Mouse (Mus musculus) bone marrow, adult 2 months (tissue): ENCODE measurements around the gene Hist1h1a. TPM values are rescaled to one million over a fixed set of nuclear protein-coding genes. Genes with fewer than 3 reads are reported as not detected.
A peak's percentile ranks its signal among the peaks of the same experiment; 100 is the strongest.

Experiments used
- H3K27ac ChIP-seq: fragments of 200-500 bp; 2 replicates; pipeline ENCODE4 v1.5.1; 2012; ENCODE audit warnings: low read depth, mild to moderate bottlenecking, control low read depth, inconsistent platforms, low read length; ENCODE audit not compliant: control insufficient read depth, poor library complexity, insufficient read depth
- H3K4me1 ChIP-seq: fragments of 200-500 bp; 2 replicates; pipeline ENCODE4 v1.6.1; 2011; ENCODE audit warnings: low read length; ENCODE audit not compliant: control insufficient read depth, insufficient read depth
- H3K4me3 ChIP-seq: fragments of 200-500 bp; replicated peaks from 2 replicates; pipeline ENCODE3; 2011; ENCODE audit warnings: mild to moderate bottlenecking, low read depth, low read length, control low read depth; ENCODE audit not compliant: control insufficient read depth
- CTCF ChIP-seq: fragments of 200-500 bp; IDR thresholded peaks from 2 replicates; pipeline ENCODE4 v1.5.1; 2011; ENCODE audit warnings: low read length, control low read depth; ENCODE audit not compliant: control insufficient read depth, insufficient read depth
- POLR2A ChIP-seq: fragments of 200-500 bp; IDR thresholded peaks from 2 replicates; pipeline ENCODE4 v1.6.1; 2011; ENCODE audit warnings: low read depth, mild to moderate bottlenecking, control low read depth, low read length, borderline replicate concordance; ENCODE audit not compliant: control insufficient read depth
- WGBS: fragments of 180-500 bp; shearing (Covaris S2); methylation state at CpG from one replicate; pipeline ENCODE4 v1.1.7; 2018; 5-methylcytosine and 5-hydroxymethylcytosine counted together
- polyA plus RNA-seq: library from polyadenylated mRNA; stranded (reverse); fragments of >200 nt; gene quantifications from 2 replicates; pipeline ENCODE4 v1.2.4, GENCODE M21; 2011; ENCODE audit warnings: low replicate concordance; ENCODE audit not compliant: missing spikeins, insufficient read depth, insufficient read length

The Hist1h1a gene
- polyA plus RNA-seq, 1 experiment: 38.3 TPM

DNA sequence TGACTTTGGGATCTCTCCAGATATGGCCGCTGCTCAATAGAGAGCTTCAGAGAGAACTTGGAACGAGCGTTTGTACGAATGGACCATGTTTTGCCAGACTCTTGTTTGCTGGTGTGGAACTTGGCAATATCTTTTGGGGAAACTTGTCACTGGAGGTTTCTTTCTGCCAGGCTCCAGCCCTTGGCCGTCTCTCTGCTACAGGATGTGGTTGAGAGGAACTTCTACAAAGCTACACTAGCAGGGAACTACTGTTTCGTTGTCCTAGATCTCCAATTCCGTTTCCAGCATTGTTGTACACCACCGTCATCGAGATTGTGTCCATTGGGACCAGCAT lies 34.3 kb upstream of the Hist1h1a start:
- Histone ChIP-seq H3K4me3 (no peak overlapping the region), H3K4me1 (peaks cover 6% of the 10 kb centered on the region; the same call in 1 of the 2 replicates), H3K27ac (peak overlapping the region; percentile 65)
- no peak for TF ChIP-seq CTCF
- TF ChIP-seq POLR2A: no peak
- 10% methylated on average over 9 of the region's 9 CpGs for WGBS

DNA sequence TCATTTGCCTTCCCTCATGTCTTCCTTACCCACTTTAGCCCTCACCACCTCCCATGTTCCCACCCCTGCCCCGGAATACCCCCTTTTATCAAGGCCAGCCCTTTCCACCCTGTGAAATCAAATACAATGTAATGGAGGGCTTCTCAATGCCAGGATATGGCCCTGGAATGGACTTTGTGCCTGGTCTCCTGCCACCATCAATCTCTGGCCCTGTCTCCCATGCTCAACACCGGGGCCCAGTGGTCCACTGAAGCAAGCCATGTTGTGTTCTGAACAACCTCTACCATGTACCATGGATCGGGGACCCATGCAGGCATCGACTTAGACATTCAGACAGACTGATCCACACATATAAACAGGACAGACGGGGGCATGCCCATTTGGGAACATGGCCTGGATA lies 33.8 kb upstream of the Hist1h1a start:
- 87% methylated on average over 5 of the region's 5 CpGs for WGBS
- H3K4me1 ChIP-seq: peaks cover 6% of the 10 kb centered on the region; the same call in 1 of the 2 replicates

DNA sequence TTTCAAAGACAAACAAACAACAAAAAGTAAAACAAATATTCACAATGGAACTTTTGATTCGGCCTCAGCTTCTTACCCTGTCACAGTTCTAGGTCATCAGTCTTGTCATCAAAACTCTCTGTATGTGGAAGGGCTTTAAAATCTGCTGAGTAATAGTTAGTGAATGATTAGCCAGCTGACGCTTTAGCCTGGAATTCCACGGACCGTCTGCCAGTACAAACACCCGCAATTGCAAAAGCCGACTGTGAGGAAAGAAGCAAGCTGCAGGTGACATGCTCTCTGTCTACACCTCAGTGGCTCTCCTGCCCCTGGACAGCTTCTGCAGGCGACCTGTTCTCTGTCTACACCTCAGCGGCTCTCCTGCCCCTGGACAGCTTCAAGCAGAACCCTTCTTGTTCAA lies 33.0 kb upstream of the Hist1h1a start:
- H3K4me3 ChIP-seq: no peak overlapping the region
- peaks cover 6% of the 10 kb centered on the region; the same call in 1 of the 2 replicates for H3K4me1 ChIP-seq
- WGBS: 56% methylated on average over 8 of the region's 8 CpGs
- TF ChIP-seq POLR2A: no peak
- TF ChIP-seq CTCF: no peak
- no peak overlapping the region for H3K27ac ChIP-seq

More for the DNA sequence above, 33.8 kb upstream of the Hist1h1a start:
- TF ChIP-seq CTCF: no peak
- no peak for TF ChIP-seq POLR2A
- H3K4me3 ChIP-seq: no peak overlapping the region
- H3K27ac ChIP-seq: no peak overlapping the region; the same call in 1 of the 2 replicates

DNA sequence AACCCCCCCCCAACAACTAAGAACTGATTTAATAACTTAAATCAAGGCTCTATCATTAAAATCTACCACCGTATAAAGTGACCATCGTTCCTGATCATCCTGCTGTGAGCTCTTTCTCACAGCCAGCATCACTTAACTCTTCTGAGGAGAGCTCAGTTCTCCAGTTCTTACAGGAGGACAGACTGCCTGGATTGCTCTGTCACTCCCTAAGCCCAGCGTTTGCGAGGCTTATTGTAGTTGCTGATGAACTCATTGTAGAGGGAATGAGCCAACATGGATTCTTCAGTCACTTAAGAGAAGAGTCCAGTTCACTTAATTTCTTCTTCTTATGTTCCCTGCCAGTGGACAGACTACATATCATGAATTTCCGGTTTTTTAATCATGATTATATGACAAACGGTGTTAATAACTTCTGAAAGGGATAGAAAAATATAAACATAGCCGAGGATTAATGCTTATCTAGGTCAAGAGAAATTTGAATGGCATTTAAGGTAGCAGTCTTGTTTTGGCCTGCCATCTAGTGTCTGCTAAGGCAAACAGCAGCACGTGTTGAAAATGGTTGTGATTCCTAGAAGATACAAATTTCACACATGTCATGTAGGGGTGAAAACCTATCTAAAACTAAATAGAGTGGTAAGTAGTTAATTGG lies 31.2 kb upstream of the Hist1h1a start:
- H3K27ac ChIP-seq: no peak overlapping the region
- TF ChIP-seq POLR2A (no peak), CTCF (peak; percentile 7; the same call in 1 of the 2 replicates)
- H3K4me3 ChIP-seq: no peak overlapping the region
- peaks cover 6% of the 10 kb centered on the region; the same call in 1 of the 2 replicates for H3K4me1 ChIP-seq
- 27% methylated on average over 8 of the region's 8 CpGs for WGBS

DNA sequence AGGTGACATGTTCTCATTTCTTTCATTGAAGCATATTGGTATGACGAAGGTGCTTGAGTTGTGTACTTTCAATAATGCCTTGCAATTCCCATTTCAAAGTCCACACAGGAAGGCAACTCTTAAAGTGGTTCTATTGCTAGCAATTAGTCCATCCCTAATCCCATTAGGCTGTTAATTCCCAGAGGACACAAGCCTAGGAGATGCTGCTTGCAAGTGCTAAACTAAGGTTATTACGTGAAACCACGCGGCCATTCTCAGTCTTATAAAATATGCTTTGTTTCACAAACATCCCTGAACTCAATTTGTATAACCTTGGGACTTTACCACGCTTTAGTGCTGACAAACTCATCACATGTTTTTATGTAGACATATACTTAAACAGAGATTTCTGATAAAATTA lies 26.4 kb upstream of the Hist1h1a start:
- no peak for TF ChIP-seq CTCF
- TF ChIP-seq POLR2A: no peak
- Histone ChIP-seq H3K27ac (no peak overlapping the region), H3K4me3 (no peak overlapping the region), H3K4me1 (no peaks in the 10 kb centered on the region)
- 92% methylated on average over 5 of the region's 5 CpGs for WGBS

DNA sequence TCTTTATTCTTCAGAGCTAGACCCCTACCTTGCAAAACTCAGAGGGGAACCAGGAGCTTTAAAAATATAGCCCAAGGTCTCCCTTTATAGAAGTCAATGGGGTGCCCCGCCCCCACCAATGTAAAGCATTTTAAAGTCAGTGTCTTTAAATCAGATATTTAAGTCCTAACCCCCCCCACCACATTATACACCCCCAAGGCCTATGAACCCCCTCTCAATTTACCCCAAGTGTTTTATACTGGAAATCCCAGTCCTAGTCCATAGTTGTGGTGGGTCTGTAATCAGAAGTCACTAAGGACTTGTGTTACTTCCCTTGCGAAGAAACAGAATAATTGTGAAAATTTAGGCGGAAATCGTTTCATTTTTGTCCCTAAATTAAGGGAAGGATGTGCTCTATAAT lies 25.4 kb upstream of the Hist1h1a start:
- 19% methylated on average over 4 of the region's 4 CpGs for WGBS
- Histone ChIP-seq H3K27ac (no peak overlapping the region; the same call in 1 of the 2 replicates), H3K4me3 (no peak overlapping the region), H3K4me1 (no peaks in the 10 kb centered on the region; the same call in 1 of the 2 replicates)
- no peak for TF ChIP-seq CTCF
- no peak for TF ChIP-seq POLR2A

DNA sequence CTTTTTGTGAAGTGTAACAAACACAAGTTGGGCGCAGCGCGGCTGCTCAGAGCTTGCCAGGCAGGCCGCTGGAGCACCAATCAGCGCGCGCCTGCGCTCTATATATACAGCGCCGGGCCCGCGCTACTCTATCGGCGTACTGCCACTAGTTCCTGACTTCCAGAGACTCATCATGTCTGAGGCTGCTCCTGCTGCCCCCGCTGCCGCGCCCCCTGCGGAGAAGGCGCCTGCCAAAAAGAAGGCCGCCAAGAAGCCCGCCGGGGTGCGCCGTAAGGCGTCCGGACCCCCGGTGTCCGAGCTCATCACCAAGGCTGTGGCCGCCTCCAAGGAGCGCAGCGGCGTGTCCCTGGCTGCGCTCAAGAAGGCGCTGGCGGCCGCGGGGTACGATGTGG lies 24.8 kb upstream of the Hist1h1a start, which contains the start of gene Hist1h1c:
TSS of gene Hist1h1c (plus strand) at position 132 of the 392 bp plus-strand sequence.
- under 1% methylated on average over 38 of the region's 38 CpGs for WGBS
- TF ChIP-seq POLR2A (peak; percentile 99), CTCF (0 out of 2 replicates have a peak, but pooled peaks have one; percentile 6)
- peak within 1 kb of the TSS; percentile 67 for H3K4me3 ChIP-seq
- peak within 1 kb of the TSS; percentile 98 for H3K27ac ChIP-seq
- H3K4me1 ChIP-seq: no peaks in the 10 kb centered on the region; the same call in 1 of the 2 replicates

DNA sequence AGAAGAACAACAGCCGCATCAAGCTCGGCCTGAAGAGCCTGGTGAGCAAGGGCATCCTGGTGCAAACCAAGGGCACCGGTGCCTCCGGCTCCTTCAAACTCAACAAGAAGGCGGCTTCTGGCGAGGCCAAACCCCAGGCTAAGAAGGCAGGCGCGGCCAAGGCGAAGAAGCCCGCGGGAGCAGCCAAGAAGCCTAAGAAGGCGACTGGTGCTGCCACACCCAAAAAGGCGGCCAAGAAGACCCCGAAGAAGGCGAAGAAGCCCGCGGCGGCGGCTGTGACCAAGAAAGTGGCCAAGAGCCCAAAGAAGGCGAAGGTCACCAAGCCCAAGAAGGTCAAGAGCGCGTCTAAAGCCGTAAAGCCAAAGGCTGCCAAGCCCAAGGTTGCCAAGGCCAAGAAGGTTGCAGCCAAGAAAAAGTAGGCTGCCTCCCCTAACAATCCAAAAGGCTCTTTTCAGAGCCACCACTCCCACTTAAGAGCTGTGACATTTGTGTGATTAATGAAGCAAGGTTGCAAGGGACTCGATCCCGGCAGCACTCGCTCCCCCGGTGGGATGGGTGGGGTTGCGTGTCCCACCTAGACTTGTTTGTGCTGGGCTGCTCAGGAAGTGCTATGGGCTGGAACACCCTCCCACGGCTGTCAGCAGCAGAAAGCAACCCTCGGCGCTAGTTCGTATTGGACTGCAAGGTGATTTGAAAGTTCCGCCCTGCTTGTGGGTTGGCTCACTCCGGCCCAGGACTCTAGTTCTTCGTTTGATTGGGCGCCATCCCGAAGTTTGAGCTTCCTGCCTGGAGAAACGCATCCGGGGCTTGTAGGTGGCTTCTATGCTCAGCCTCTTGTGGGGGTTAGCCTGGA lies 24.2 kb upstream of the Hist1h1a start:
- Histone ChIP-seq H3K4me3 (peak overlapping the region; percentile 67), H3K27ac (peak overlapping the region; percentile 98), H3K4me1 (no peaks in the 10 kb centered on the region; the same call in 1 of the 2 replicates)
- under 1% methylated on average over 39 of the region's 39 CpGs for WGBS
- TF ChIP-seq POLR2A (peak; percentile 98), CTCF (no peak)
